Mouse (Mus musculus) limb, embryonic 11.5 days (tissue): ENCODE results near the gene Fmn2. TPM values are rescaled to one million over a fixed set of nuclear protein-coding genes. Genes with fewer than 3 reads are reported as not detected.

Experiments
- ATAC-seq: fragments of 200-750 bp; cut with Nextera tagmentation; 2 replicates; pipeline ENCODE4 v1.8.0; 2017; ENCODE audit warnings: low read depth; ENCODE audit not compliant: insufficient number of reproducible peaks, low FRiP score, low TSS enrichment
- DNase-seq: peaks from one replicate; pipeline ENCODE4 v3.0.0-alpha.2; 2015; ENCODE audit warnings: low spot score
- H3K27ac ChIP-seq: fragments of 300-500 bp; sonication (generic); replicated peaks from 2 replicates; pipeline ENCODE4 v1.5.1; 2014; ENCODE audit warnings: low read depth, mild to moderate bottlenecking, low read length
- H3K27me3 ChIP-seq: fragments of 300-500 bp; sonication (generic); 2 replicates; pipeline ENCODE4 v1.6.1; 2014; ENCODE audit warnings: mild to moderate bottlenecking, low read length, mixed read lengths; ENCODE audit not compliant: control insufficient read depth, insufficient read depth
- H3K36me3 ChIP-seq: fragments of 300-500 bp; sonication (generic); 2 replicates; pipeline ENCODE4 v1.6.1; 2014; ENCODE audit warnings: mild to moderate bottlenecking, low read length, moderate library complexity, mixed read lengths; ENCODE audit not compliant: control insufficient read depth, insufficient read depth
- H3K4me1 ChIP-seq: fragments of 300-500 bp; sonication (generic); 2 replicates; pipeline ENCODE4 v1.6.1; 2014; ENCODE audit warnings: low read length, mixed read lengths; ENCODE audit not compliant: control insufficient read depth, insufficient read depth
- H3K4me2 ChIP-seq: fragments of 300-500 bp; sonication (generic); 2 replicates; pipeline ENCODE4 v1.6.1; 2014; ENCODE audit warnings: low read depth, mild to moderate bottlenecking, moderate library complexity; ENCODE audit not compliant: severe bottlenecking
- H3K4me3 ChIP-seq: fragments of 300-500 bp; sonication (generic); 2 replicates; pipeline ENCODE4 v1.5.1; 2014; ENCODE audit warnings: low read depth, low read length
- H3K9ac ChIP-seq: fragments of 300-500 bp; sonication (generic); 2 replicates; pipeline ENCODE4 v1.6.1; 2014; ENCODE audit warnings: mild to moderate bottlenecking, low read length
- H3K9me3 ChIP-seq: fragments of 300-500 bp; sonication (generic); 2 replicates; pipeline ENCODE4 v1.6.1; 2016; ENCODE audit warnings: low read length; ENCODE audit not compliant: control insufficient read depth
- WGBS: fragments of 180-500 bp; shearing (Covaris S2); extraction: QIAGEN DNeasy Blood & Tissue Kit; methylation state at CpG from one replicate; pipeline ENCODE4 v1.1.7; 2014; 5-methylcytosine and 5-hydroxymethylcytosine counted together
- polyA plus RNA-seq: library from polyadenylated mRNA; unstranded; fragments of >200 nt; fragmentation: Nextera tagmentation; extraction: Ambion mirVana; gene quantifications from 2 replicates; pipeline ENCODE4 v1.2.1, GENCODE M21; 2014

Fmn2 gene
- polyA plus RNA-seq, 1 experiment from 2014 or later, result 1.3 TPM

DNA sequence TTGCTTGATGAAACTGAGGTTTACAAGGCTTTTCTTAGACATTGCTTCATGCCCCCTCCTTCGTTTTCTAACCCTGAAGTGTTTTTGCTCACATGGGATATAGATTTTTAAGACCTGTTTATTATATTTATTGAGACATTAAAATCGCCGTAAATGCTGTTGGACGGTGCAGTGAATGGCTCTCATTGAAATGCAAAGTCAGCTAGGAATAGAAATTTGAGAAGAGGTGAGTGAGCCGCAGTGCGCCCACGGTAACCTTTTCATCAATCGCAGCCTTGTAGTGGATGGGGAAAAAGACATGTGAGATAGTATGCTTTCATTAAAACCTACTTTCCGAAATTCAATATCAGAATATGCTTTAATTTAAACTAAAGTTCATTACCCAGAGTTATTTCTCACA is 153.7 kb downstream of the Fmn2 start:
- H3K4me1 ChIP-seq, result no peaks in the 10 kb centered on the region
- no peak for DNase-seq

GRCm38 (mm10) chr1:174656554-174656953 is 154.9 kb downstream of the Fmn2 start:
- H3K4me3 ChIP-seq, result no peak overlapping the region
- WGBS, result 93% methylated on average over 4 of the region's 4 CpGs
- no peak overlapping the region for H3K27ac ChIP-seq
- no peaks in the 10 kb centered on the region for H3K36me3 ChIP-seq
- ATAC-seq, result no peak
- H3K9me3 ChIP-seq, result no peaks in the 10 kb centered on the region
- no peak overlapping the region for H3K4me2 ChIP-seq
- no peak overlapping the region for H3K9ac ChIP-seq
- no peaks in the 10 kb centered on the region for H3K4me1 ChIP-seq
- DNase-seq, result no peak
- no peaks in the 10 kb centered on the region for H3K27me3 ChIP-seq

More for the DNA sequence above, 153.7 kb downstream of the Fmn2 start:
- no peak overlapping the region for H3K27ac ChIP-seq
- peak; percentile 81; the same call in 1 of the 2 replicates for ATAC-seq
- no peaks in the 10 kb centered on the region for H3K9me3 ChIP-seq
- no peak overlapping the region for H3K4me3 ChIP-seq
- H3K4me2 ChIP-seq, result no peak overlapping the region
- H3K36me3 ChIP-seq, result no peaks in the 10 kb centered on the region
- no peaks in the 10 kb centered on the region for H3K27me3 ChIP-seq
- 59% methylated on average over 9 of the region's 9 CpGs for WGBS
- no peak overlapping the region for H3K9ac ChIP-seq

- DNase-seq (no peak), ATAC-seq (no peak)
- Histone ChIP-seq H3K27ac (no peak overlapping the region), H3K9ac (no peak overlapping the region), H3K27me3 (no peaks in the 10 kb centered on the region), H3K9me3 (no peaks in the 10 kb centered on the region), H3K36me3 (no peaks in the 10 kb centered on the region), H3K4me1 (no peaks in the 10 kb centered on the region), H3K4me3 (no peak overlapping the region), H3K4me2 (no peak overlapping the region)
- WGBS, result 81% methylated on average over 12 of the region's 12 CpGs
Observed at GRCm38 (mm10) chr1:174659459-174660223, 158.0 kb downstream of the Fmn2 start.

DNA sequence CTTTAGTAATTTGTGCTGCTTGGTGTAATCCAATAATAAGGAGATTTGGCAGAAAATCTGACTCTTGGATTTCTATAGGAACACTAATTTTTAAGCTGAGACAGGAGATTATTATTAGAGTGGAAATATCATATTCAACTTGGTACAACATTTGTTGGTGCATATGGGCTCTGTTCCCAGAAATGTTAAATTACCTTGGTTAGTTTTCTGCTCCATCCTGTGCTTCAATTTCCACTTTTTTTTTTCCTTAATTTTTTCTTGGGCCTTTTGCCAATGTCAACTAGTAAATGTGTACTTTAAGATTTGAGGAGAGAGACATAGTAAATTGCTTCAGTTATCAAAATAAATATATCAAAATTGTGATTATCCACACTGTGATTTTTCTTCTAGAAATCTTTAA is 163.5 kb downstream of the Fmn2 start:
- Histone ChIP-seq H3K27me3 (no peaks in the 10 kb centered on the region), H3K9ac (no peak overlapping the region), H3K4me3 (no peak overlapping the region), H3K4me2 (no peak overlapping the region), H3K27ac (no peak overlapping the region), H3K36me3 (no peaks in the 10 kb centered on the region), H3K4me1 (no peaks in the 10 kb centered on the region), H3K9me3 (no peaks in the 10 kb centered on the region)
- ATAC-seq (no peak), DNase-seq (no peak)

GRCm38 (mm10) chr1:174669132-174669531 is 167.5 kb downstream of the Fmn2 start:
- no peak overlapping the region for H3K4me2 ChIP-seq
- 69% methylated on average over 1 of the region's 1 CpGs for WGBS

DNA sequence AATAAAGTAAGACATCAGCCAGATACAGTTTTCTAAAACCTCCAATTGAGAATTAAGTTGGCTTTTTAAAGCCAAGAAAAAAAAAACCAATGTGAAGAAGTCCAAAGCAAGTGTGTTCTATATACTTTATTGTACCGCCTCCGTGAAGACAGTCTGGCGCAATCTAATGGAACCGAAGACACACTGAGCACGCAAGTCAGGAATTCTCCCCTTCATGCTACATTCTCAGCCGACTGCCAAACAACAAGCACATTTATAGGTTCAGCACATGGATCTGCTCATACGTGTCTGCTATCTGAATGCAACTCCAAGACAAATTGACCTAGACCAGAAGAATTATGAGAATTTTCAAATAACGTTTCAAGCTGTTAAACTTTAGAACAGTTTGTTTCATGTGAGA is 169.2 kb downstream of the Fmn2 start:
- DNase-seq, result no peak
- 91% methylated on average over 8 of the region's 8 CpGs for WGBS
- no peak overlapping the region for H3K27ac ChIP-seq
- H3K4me3 ChIP-seq, result no peak overlapping the region
- H3K36me3 ChIP-seq, result no peaks in the 10 kb centered on the region
- H3K9ac ChIP-seq, result no peak overlapping the region
- no peaks in the 10 kb centered on the region for H3K4me1 ChIP-seq
- no peaks in the 10 kb centered on the region for H3K9me3 ChIP-seq
- no peak for ATAC-seq
- H3K27me3 ChIP-seq, result no peaks in the 10 kb centered on the region
- no peak overlapping the region for H3K4me2 ChIP-seq

More at GRCm38 (mm10) chr1:174669132-174669531, 167.5 kb downstream of the Fmn2 start:
- no peaks in the 10 kb centered on the region for H3K36me3 ChIP-seq
- no peak overlapping the region for H3K27ac ChIP-seq
- no peaks in the 10 kb centered on the region for H3K9me3 ChIP-seq
- no peak overlapping the region for H3K9ac ChIP-seq
- no peak overlapping the region for H3K4me3 ChIP-seq
- DNase-seq (no peak), ATAC-seq (no peak)
- H3K4me1 ChIP-seq, result no peaks in the 10 kb centered on the region
- no peaks in the 10 kb centered on the region for H3K27me3 ChIP-seq

DNA sequence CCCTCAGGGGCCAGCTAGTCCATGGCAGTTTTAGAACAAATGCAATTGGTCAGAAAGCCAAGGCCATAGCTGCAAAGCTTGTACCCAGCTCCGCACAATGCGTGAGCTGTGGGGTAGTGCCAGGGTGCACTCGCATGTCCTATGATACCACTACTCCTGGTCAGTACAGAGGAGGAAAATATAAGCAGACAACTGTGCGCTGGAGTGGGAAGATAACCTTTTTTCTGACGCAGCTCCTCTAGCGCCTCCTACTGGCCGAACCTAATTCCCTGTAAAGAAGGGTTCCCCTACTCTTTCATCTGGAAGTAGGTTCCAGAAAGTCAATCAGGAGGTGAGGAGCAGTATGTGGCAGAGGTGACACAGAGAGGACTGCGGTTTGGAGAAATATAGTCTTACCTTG is 173.0 kb downstream of the Fmn2 start:
- no peak overlapping the region for H3K4me2 ChIP-seq
- H3K4me3 ChIP-seq, result no peak overlapping the region
- H3K9ac ChIP-seq, result no peak overlapping the region
- H3K36me3 ChIP-seq, result no peaks in the 10 kb centered on the region
- H3K27me3 ChIP-seq, result no peaks in the 10 kb centered on the region
- H3K9me3 ChIP-seq, result no peaks in the 10 kb centered on the region
- ATAC-seq, result no peak
- no peak for DNase-seq
- no peaks in the 10 kb centered on the region for H3K4me1 ChIP-seq
- 58% methylated on average over 8 of the region's 8 CpGs for WGBS
- no peak overlapping the region for H3K27ac ChIP-seq

GRCm38 (mm10) chr1:174675316-174675715 is 173.7 kb downstream of the Fmn2 start:
- Histone ChIP-seq H3K36me3 (no peaks in the 10 kb centered on the region), H3K9me3 (no peaks in the 10 kb centered on the region), H3K27ac (no peak overlapping the region), H3K4me2 (no peak overlapping the region), H3K27me3 (no peaks in the 10 kb centered on the region), H3K4me3 (no peak overlapping the region), H3K9ac (no peak overlapping the region), H3K4me1 (no peaks in the 10 kb centered on the region)
- WGBS, result 77% methylated on average over 6 of the region's 6 CpGs
- DNase-seq (no peak), ATAC-seq (no peak)

DNA sequence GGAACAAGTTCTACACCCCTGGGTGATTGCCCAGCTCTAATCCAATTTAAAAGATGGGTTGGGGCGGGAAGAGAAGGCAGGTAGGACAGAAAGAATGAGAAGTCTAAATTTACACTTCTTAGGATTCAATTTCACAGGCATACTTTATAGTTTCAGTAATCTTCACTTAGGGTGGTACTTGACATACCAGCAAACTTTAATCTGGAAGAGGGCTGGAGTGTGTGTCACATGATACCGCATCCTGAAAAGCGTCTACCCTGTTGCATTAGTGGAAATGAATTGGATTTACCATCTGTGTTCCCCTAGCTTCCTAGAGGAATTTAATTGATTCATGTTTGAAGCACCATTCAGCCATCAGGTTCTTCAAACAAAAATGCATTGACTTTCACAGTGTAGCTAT is 174.6 kb downstream of the Fmn2 start:
- no peak for ATAC-seq

More for the DNA sequence above, 174.6 kb downstream of the Fmn2 start:
- Histone ChIP-seq H3K27ac (no peak overlapping the region), H3K9ac (no peak overlapping the region), H3K4me1 (no peaks in the 10 kb centered on the region), H3K4me3 (no peak overlapping the region), H3K9me3 (no peaks in the 10 kb centered on the region), H3K36me3 (no peaks in the 10 kb centered on the region), H3K27me3 (no peaks in the 10 kb centered on the region), H3K4me2 (no peak overlapping the region)
- 78% methylated on average over 3 of the region's 3 CpGs for WGBS
- DNase-seq, result no peak
